Mouse (Mus musculus) stomach, postnatal 0 days (tissue): ENCODE measurements around the gene Sema3f. TPM values are rescaled to one million over a fixed set of nuclear protein-coding genes. Genes with fewer than 3 reads are reported as not detected.

Experiments used
- ATAC-seq: fragments of 200-750 bp; cut with Nextera tagmentation; 2 replicates; pipeline ENCODE4 v1.8.0; 2017; ENCODE audit not compliant: low FRiP score, low TSS enrichment
- DNase-seq: peaks from one replicate; pipeline ENCODE4 v3.0.0-alpha.2; 2016; ENCODE audit warnings: low spot score
- H3K27ac ChIP-seq: fragments of 300-500 bp; sonication (generic); replicated peaks from 2 replicates; pipeline ENCODE4 v1.5.1; 2014; ENCODE audit warnings: mild to moderate bottlenecking, control low read depth
- H3K27me3 ChIP-seq: fragments of 300-500 bp; sonication (generic); 2 replicates; pipeline ENCODE4 v1.6.1; 2014; ENCODE audit warnings: low read length; ENCODE audit not compliant: control insufficient read depth, insufficient read depth
- H3K36me3 ChIP-seq: fragments of 300-500 bp; sonication (generic); 2 replicates; pipeline ENCODE4 v1.6.1; 2014; ENCODE audit warnings: low read length, mixed read lengths; ENCODE audit not compliant: control insufficient read depth, insufficient read depth
- H3K4me1 ChIP-seq: fragments of 300-500 bp; sonication (generic); replicated peaks from 2 replicates; pipeline ENCODE4 v1.6.1; 2014; ENCODE audit warnings: antibody characterized with exemption; ENCODE audit not compliant: control insufficient read depth, insufficient read depth
- H3K4me2 ChIP-seq: fragments of 300-500 bp; sonication (generic); replicated peaks from 2 replicates; pipeline ENCODE4 v1.6.1; 2014; ENCODE audit warnings: low read depth, mild to moderate bottlenecking, control low read depth, moderate library complexity
- H3K4me3 ChIP-seq: fragments of 300-500 bp; sonication (generic); 2 replicates; pipeline ENCODE4 v1.5.1; 2014; ENCODE audit warnings: low read depth, low read length, control low read depth
- H3K9ac ChIP-seq: fragments of 300-500 bp; sonication (generic); 2 replicates; pipeline ENCODE4 v1.6.1; 2014; ENCODE audit warnings: mild to moderate bottlenecking, low read length, control low read depth, mixed read lengths
- H3K9me3 ChIP-seq: fragments of 300-500 bp; sonication (generic); 2 replicates; pipeline ENCODE4 v1.6.1; 2016; ENCODE audit warnings: low read length; ENCODE audit not compliant: control insufficient read depth
- CTCF ChIP-seq: IDR thresholded peaks from 2 replicates; pipeline ENCODE4 v1.5.1; 2016; ENCODE audit warnings: antibody characterized with exemption, low read depth, mild to moderate bottlenecking, moderate library complexity
- EP300 ChIP-seq: optimal IDR thresholded peaks from 2 replicates; pipeline ENCODE3; 2016; ENCODE audit warnings: antibody characterized with exemption
- whole genome bisulfite sequencing: fragments of 180-500 bp; shearing (Covaris S2); extraction: QIAGEN DNeasy Blood & Tissue Kit; methylation state at CpG from one replicate; pipeline ENCODE4 v1.1.7; 2014; 5-methylcytosine and 5-hydroxymethylcytosine counted together
- polyA plus RNA-seq: library from polyadenylated mRNA; unstranded; fragments of >200 nt; fragmentation: Nextera tagmentation; extraction: Ambion mirVana; gene quantifications from 2 replicates; pipeline ENCODE4 v1.2.1, GENCODE M21; 2015

Sema3f gene
- polyA plus RNA-seq, 1 experiment from 2014 or later = 11.7 TPM

DNA sequence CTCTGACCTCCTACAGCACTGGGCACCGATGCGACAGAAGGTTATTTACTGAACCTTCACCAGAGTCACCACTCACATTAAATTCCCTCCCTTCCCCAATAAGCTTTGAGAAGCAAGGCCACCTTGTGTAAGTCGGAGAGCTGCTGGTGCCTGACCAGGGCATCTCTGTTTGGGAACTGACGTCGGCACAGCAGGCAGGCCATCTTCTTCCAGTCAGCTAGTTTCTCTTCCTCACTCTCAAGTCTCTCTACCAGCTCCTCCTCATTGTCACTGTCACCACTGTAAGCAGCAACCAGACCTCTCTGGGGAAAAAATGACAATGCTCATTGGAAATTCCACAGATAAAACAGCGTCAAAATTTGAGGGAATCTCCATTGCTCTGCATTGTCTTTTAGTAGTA lies 33.8 kb upstream of the Sema3f start:
- WGBS = 83% methylated on average over 6 of the region's 6 CpGs
- no peak overlapping the region for H3K4me2 ChIP-seq
- H3K36me3 ChIP-seq = peaks cover 74% of the 10 kb centered on the region
- H3K27me3 ChIP-seq = no peaks in the 10 kb centered on the region
- no peaks in the 10 kb centered on the region for H3K4me1 ChIP-seq
- no peak overlapping the region for H3K4me3 ChIP-seq
- H3K27ac ChIP-seq = no peak overlapping the region
- TF ChIP-seq EP300 (no peak), CTCF (no peak)
- no peak overlapping the region for H3K9ac ChIP-seq
- DNase-seq = no peak
- ATAC-seq = no peak
- H3K9me3 ChIP-seq = no peaks in the 10 kb centered on the region

DNA sequence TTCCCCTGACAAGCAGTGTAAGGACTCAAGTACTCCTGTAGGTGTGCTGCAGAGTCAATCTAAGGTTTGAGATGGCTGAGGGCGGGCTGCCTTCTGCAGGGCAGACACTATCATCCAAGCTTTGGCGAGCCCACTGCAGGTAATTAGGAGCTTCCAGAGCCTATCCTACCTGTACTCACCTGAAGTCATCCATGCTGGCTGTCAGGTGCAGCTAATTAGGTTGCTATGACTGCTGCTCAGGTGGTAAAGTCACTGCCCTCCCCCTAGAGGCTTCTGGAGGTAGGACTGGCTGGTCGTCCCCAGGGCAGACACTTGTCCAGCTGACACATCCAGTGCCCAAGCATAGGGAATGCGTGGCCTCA lies 28.5 kb upstream of the Sema3f start:
- TF ChIP-seq CTCF (peak; percentile 72), EP300 (no peak)
- peaks cover 9% of the 10 kb centered on the region for H3K4me1 ChIP-seq
- H3K27ac ChIP-seq = no peak overlapping the region
- no peaks in the 10 kb centered on the region for H3K27me3 ChIP-seq
- DNase-seq (peak; percentile 73), ATAC-seq (peak; percentile 60)
- H3K9ac ChIP-seq = no peak overlapping the region
- no peak overlapping the region for H3K4me2 ChIP-seq
- H3K36me3 ChIP-seq = peaks cover 38% of the 10 kb centered on the region
- H3K9me3 ChIP-seq = no peaks in the 10 kb centered on the region
- no peak overlapping the region for H3K4me3 ChIP-seq
- WGBS = 43% methylated on average over 4 of the region's 4 CpGs

DNA sequence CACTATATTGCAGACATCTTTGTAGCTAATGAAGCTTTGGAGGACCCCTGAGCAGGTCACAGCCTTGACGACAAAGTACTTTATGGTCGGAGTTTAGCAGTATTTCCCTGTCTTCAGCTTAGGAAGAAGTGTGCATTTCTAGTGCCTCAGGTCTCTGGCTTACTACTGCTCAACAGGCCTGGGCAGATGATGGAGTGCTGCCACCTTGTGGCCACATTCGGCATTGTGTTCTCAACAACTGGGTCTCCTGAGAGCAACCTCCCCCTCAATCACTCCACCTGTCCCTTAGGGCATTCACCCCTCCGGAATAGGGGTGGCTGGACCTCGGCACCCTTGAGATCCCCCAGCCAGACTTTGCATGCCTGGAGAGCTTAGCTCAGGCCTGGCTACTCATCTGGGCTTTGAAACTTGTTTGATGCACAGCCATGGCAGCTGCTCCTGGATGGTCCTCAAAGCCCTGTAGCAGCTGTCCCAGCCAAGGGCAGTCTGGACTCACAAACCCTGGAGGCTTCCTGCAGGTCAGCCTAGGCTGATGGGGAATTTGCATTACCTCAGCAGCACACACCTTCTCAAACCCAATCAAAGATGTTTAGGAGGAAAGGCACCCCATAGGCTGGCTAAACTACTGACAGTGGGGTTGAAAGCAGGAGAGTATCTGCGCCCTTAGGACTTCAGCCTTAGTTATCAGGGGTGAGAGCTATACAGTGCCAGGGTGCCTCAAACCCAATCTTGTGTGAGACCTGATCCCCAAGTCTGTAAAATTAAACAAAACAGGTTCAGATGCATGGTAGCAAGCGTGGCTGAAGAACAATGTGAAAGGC lies 28.0 kb upstream of the Sema3f start:
- DNase-seq = peak; percentile 90
- Histone ChIP-seq H3K27ac (0 out of 2 replicates have a peak overlapping the region, but pooled peaks have one; percentile 14), H3K27me3 (no peaks in the 10 kb centered on the region), H3K36me3 (peaks cover 32% of the 10 kb centered on the region), H3K9me3 (no peaks in the 10 kb centered on the region), H3K9ac (no peak overlapping the region), H3K4me2 (no peak overlapping the region), H3K4me3 (no peak overlapping the region), H3K4me1 (peaks cover 9% of the 10 kb centered on the region)
- peak; percentile 64 for ATAC-seq
- WGBS = 20% methylated on average over 7 of the region's 7 CpGs
- TF ChIP-seq CTCF = peak; percentile 97
- no peak for TF ChIP-seq EP300

DNA sequence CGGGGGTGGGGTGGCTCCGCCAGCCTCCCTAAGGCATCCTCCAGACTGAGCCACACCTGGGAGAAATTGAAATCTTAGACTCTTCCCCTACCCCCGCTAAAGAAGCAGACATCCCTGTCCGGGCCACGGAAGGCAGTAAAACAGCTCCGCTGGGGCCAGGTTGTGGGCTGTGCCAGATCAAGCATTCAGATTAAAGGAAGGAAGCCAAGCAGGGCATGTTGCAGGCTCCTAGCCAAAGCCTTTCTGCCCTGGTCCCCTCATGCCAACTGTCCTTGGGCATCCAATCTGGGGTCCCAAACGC lies 25.9 kb upstream of the Sema3f start:
- Histone ChIP-seq H3K9ac (no peak overlapping the region), H3K27me3 (no peaks in the 10 kb centered on the region), H3K4me2 (peak overlapping the region; percentile 27; the same call in 1 of the 2 replicates), H3K9me3 (no peaks in the 10 kb centered on the region), H3K27ac (no peak overlapping the region), H3K36me3 (peaks cover 17% of the 10 kb centered on the region), H3K4me1 (peaks cover 9% of the 10 kb centered on the region), H3K4me3 (no peak overlapping the region; the same call in 1 of the 2 replicates)
- ATAC-seq (no peak), DNase-seq (no peak)
- TF ChIP-seq EP300 (no peak), CTCF (no peak)
- 3% methylated on average over 7 of the region's 7 CpGs for WGBS

DNA sequence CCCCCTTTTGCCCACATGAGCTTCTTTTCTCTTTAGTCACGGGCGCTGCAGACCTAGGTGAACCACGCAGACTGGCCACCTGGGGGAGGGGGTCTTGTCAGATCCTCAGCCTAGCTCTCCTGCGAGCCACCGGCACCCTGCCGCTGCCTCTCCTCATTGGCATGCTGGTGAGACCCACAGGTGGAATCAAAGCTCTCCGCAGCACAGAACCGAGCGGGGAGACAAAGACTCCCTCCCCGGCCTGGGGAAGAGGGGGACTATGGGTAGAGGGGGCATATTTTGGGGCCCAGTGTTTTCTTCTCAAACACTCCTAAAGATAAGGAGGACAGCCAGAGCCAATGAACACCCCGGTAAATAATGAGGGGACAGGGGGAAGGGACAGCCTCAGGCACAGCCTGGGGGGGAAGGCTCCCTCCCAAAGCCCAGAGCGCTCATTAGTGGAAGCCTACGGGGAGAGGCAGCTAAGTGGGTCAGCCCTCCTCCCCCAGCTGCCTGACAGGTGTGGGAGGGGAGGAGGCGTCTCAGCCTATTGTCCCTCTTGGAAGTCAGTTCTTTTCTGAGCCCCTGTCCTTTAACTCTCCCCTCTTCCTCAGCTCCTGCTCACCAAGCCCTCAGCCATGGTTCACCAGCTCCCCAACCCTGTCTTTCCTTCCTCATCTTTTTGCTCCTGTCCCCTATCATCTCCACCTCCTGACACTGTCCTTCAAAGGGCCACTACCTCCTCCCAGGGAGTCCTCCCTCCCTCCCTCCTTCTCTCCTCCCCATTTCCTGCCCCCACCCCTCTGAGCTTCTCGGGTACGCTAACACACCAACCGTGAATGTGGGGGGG lies 25.3 kb upstream of the Sema3f start:
- Histone ChIP-seq H3K27ac (no peak overlapping the region), H3K4me3 (no peak overlapping the region), H3K9ac (no peak overlapping the region), H3K9me3 (no peaks in the 10 kb centered on the region), H3K4me1 (peaks cover 9% of the 10 kb centered on the region), H3K36me3 (peaks cover 12% of the 10 kb centered on the region), H3K4me2 (peak overlapping the region; percentile 27; the same call in 1 of the 2 replicates), H3K27me3 (no peaks in the 10 kb centered on the region)
- WGBS = 20% methylated on average over 17 of the region's 17 CpGs
- TF ChIP-seq CTCF (no peak), EP300 (no peak)
- DNase-seq (no peak), ATAC-seq (no peak)

DNA sequence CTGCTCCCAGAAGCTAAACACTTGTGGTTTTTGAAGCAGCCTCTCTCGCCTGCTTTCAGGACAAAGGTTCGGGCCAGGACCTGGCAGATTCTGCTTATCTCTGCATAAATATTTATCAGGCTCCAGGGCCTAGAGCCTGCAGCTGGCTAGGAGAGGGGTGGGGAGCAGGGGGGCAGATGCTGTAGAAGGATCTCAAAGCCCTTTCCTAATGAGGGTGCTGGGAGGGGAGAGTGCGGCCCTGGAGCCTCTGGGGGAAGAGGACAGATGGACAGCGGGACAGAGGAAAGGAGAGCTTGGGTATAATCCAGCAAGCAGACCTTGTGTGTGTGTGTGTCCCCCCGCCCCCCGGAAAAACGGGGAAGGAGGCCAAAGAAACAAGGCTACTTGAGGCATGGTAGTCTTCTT lies 24.3 kb upstream of the Sema3f start:
- no peak for ATAC-seq
- WGBS = 25% methylated on average over 7 of the region's 7 CpGs
- no peak overlapping the region for H3K4me2 ChIP-seq
- DNase-seq = no peak
- no peaks in the 10 kb centered on the region for H3K9me3 ChIP-seq
- H3K27ac ChIP-seq = 0 out of 2 replicates have a peak overlapping the region, but pooled peaks have one; percentile 24
- H3K36me3 ChIP-seq = peaks cover 5% of the 10 kb centered on the region; the same call in 1 of the 2 replicates
- no peak overlapping the region for H3K4me3 ChIP-seq
- H3K27me3 ChIP-seq = no peaks in the 10 kb centered on the region
- TF ChIP-seq CTCF (no peak), EP300 (no peak)
- H3K9ac ChIP-seq = no peak overlapping the region
- H3K4me1 ChIP-seq = peaks cover 9% of the 10 kb centered on the region
